Comparison of ENCODE assay signal across 8 mouse cellular contexts in genomic region chr16:37539240-37539610, GRCm38 (mm10). TPM values are rescaled to one million over a fixed set of nuclear protein-coding genes. Genes with fewer than 3 reads are reported as not detected.
A peak's percentile ranks its signal among the peaks of the same experiment; 100 is the strongest.
DNase-seq lines count a peak whose midpoint lies in the region; ATAC-seq and TF ChIP-seq lines count a peak whose summit lies in the region.

No protein-coding gene starts in this region.

- H3K27me3 ChIP-seq in embryonic facial prominence, embryonic 14.5 days (replicated peaks; ENCODE audit: control insufficient read depth, insufficient read depth, low read length) = no peaks in the 10 kb centered on the region
- no peaks in the 10 kb centered on the region for H3K27me3 ChIP-seq in intestine, postnatal 0 days (replicated peaks; ENCODE audit: control insufficient read depth, insufficient read depth, low read length)
- H3K27me3 ChIP-seq in neural tube, embryonic 13.5 days = no peaks in the 10 kb centered on the region

- H3K27ac ChIP-seq in embryonic facial prominence, embryonic 14.5 days (replicated peaks; ENCODE audit: low read depth, low read length) = peak overlapping the region; percentile 94
- H3K27ac ChIP-seq in intestine, postnatal 0 days (ENCODE audit: low read depth, low read length) = peak overlapping the region; percentile 86
- peak overlapping the region; percentile 88 for H3K27ac ChIP-seq in neural tube, embryonic 13.5 days (replicated peaks)

- WGBS in lung, adult 2 months = under 1% methylated on average over 22 of the region's 22 CpGs
- under 1% methylated on average over 22 of the region's 22 CpGs for WGBS in embryonic facial prominence, embryonic 14.5 days
- under 1% methylated on average over 22 of the region's 22 CpGs for WGBS in intestine, postnatal 0 days
- under 1% methylated on average over 22 of the region's 22 CpGs for WGBS in neural tube, embryonic 13.5 days

- TF ChIP-seq POLR2A in lung, adult 2 months (IDR thresholded peaks at IDR 0.05; ENCODE audit: borderline replicate concordance, extremely low read depth, low read depth, low read length) = no peak

- TF ChIP-seq CTCF in lung, adult 2 months (IDR thresholded peaks at IDR 0.05; ENCODE audit: insufficient read depth, low read length) = no peak
- TF ChIP-seq CTCF in intestine, postnatal 0 days (IDR thresholded peaks at IDR 0.05; ENCODE audit: low read depth) = no peak

- peak overlapping the region; percentile 77 for H3K4me3 ChIP-seq in lung, adult 2 months (replicated peaks; ENCODE audit: extremely low read depth, low read depth, low read length)
- H3K4me3 ChIP-seq in embryonic facial prominence, embryonic 14.5 days (ENCODE audit: low read depth, low read length) = peak overlapping the region; percentile 64
- H3K4me3 ChIP-seq in intestine, postnatal 0 days (ENCODE audit: low read depth, low read length) = peak overlapping the region; percentile 53
- peak overlapping the region; percentile 63 for H3K4me3 ChIP-seq in neural tube, embryonic 13.5 days

- peak overlapping the region; percentile 61 for H3K4me2 ChIP-seq in embryonic facial prominence, embryonic 14.5 days (ENCODE audit: low read depth, low read length)
- H3K4me2 ChIP-seq in intestine, postnatal 0 days (replicated peaks; ENCODE audit: low read depth) = peak overlapping the region; percentile 83
- peak overlapping the region; percentile 72 for H3K4me2 ChIP-seq in neural tube, embryonic 13.5 days

- no peak for DNase-seq in lung, adult 2 months
- no peak for DNase-seq in lung, postnatal 14 days
- DNase-seq in embryonic facial prominence, embryonic 14.5 days (ENCODE audit: low spot score) = no peak
- DNase-seq in frontal cortex, postnatal 10 days (ENCODE audit: low spot score in 2 of 2) = no peak
- no peak for DNase-seq in adrenal gland, postnatal 25 days
- DNase-seq in urinary bladder, postnatal 10 days (ENCODE audit: low spot score) = no peak

- peak overlapping the region; percentile 82 for H3K9ac ChIP-seq in embryonic facial prominence, embryonic 14.5 days (ENCODE audit: low read depth, low read length)
- H3K9ac ChIP-seq in intestine, postnatal 0 days (ENCODE audit: low read depth, low read length) = peak overlapping the region; percentile 75
- peak overlapping the region; percentile 91 for H3K9ac ChIP-seq in neural tube, embryonic 13.5 days

- H3K36me3 ChIP-seq in embryonic facial prominence, embryonic 14.5 days (ENCODE audit: control insufficient read depth, insufficient read depth, low read length) = peaks cover 32% of the 10 kb centered on the region
- peaks cover 18% of the 10 kb centered on the region for H3K36me3 ChIP-seq in intestine, postnatal 0 days (ENCODE audit: control insufficient read depth, insufficient read depth)
- H3K36me3 ChIP-seq in neural tube, embryonic 13.5 days = peaks cover 13% of the 10 kb centered on the region

- ATAC-seq in embryonic facial prominence, embryonic 14.5 days (ENCODE audit: low read depth) = peak; percentile 27
- ATAC-seq in intestine, postnatal 0 days = peak; percentile 51
- ATAC-seq in neural tube, embryonic 13.5 days (ENCODE audit: low read depth) = peak; percentile 57

- H3K9me3 ChIP-seq in embryonic facial prominence, embryonic 14.5 days (ENCODE audit: control insufficient read depth, low read length) = no peaks in the 10 kb centered on the region
- H3K9me3 ChIP-seq in intestine, postnatal 0 days (ENCODE audit: control insufficient read depth) = no peaks in the 10 kb centered on the region
- H3K9me3 ChIP-seq in neural tube, embryonic 13.5 days = no peaks in the 10 kb centered on the region

- H3K4me1 ChIP-seq in lung, adult 2 months (ENCODE audit: control insufficient read depth, insufficient read depth, low read length) = no peaks in the 10 kb centered on the region
- peaks cover 6% of the 10 kb centered on the region; the same call in 1 of the 2 replicates for H3K4me1 ChIP-seq in embryonic facial prominence, embryonic 14.5 days (ENCODE audit: control insufficient read depth, insufficient read depth, low read length)
- H3K4me1 ChIP-seq in intestine, postnatal 0 days (replicated peaks; ENCODE audit: control insufficient read depth, insufficient read depth, low read length) = no peaks in the 10 kb centered on the region
- peaks cover 28% of the 10 kb centered on the region for H3K4me1 ChIP-seq in neural tube, embryonic 13.5 days (replicated peaks)

RNA-seq across cellular contexts. Expression of gene Gtf2e1, which starts 0.4 kb away (rescaled TPM):
- 3.7 and 5.0 TPM in 2 replicates for polyA plus RNA-seq in lung, adult 2 months (2012; rRNA removed)
- 29.0 and 32.5 TPM in 2 replicates for polyA plus RNA-seq in embryonic facial prominence, embryonic 14.5 days (2014; fragmentation: Nextera tagmentation; extraction: Ambion mirVana)
- polyA plus RNA-seq in intestine, postnatal 0 days (2015; fragmentation: Nextera tagmentation; extraction: Ambion mirVana) = 9.7 and 10.6 TPM in 2 replicates
- 28.5 and 29.6 TPM in 2 replicates for polyA plus RNA-seq in neural tube, embryonic 13.5 days (2015; fragmentation: Nextera tagmentation; extraction: Ambion mirVana)
- total RNA-seq in adrenal gland, postnatal 25 days (2021) = 14.5 and 18.9 TPM in 2 replicates

RNA-seq across cellular contexts. Expression of gene Rabl3, which starts 0.5 kb away (rescaled TPM):
- polyA plus RNA-seq in lung, adult 2 months (2012; rRNA removed) = 2.0 and 3.4 TPM in 2 replicates
- 21.0 and 26.6 TPM in 2 replicates for polyA plus RNA-seq in embryonic facial prominence, embryonic 14.5 days (2014; fragmentation: Nextera tagmentation; extraction: Ambion mirVana)
- 25.6 and 27.4 TPM in 2 replicates for polyA plus RNA-seq in intestine, postnatal 0 days (2015; fragmentation: Nextera tagmentation; extraction: Ambion mirVana)
- polyA plus RNA-seq in neural tube, embryonic 13.5 days (2015; fragmentation: Nextera tagmentation; extraction: Ambion mirVana) = 21.6 and 23.9 TPM in 2 replicates
- total RNA-seq in adrenal gland, postnatal 25 days (2021) = 11.4 and 12.3 TPM in 2 replicates

RNA-seq across cellular contexts. Expression of gene Hgd, which starts 40.7 kb away (rescaled TPM):
- polyA plus RNA-seq in lung, adult 2 months (2012; rRNA removed) = 0.25 and 0.31 TPM in 2 replicates
- not detected in 2 replicates for polyA plus RNA-seq in embryonic facial prominence, embryonic 14.5 days (2014; fragmentation: Nextera tagmentation; extraction: Ambion mirVana)
- 2.7 and 4.2 TPM in 2 replicates for polyA plus RNA-seq in intestine, postnatal 0 days (2015; fragmentation: Nextera tagmentation; extraction: Ambion mirVana)
- polyA plus RNA-seq in neural tube, embryonic 13.5 days (2015; fragmentation: Nextera tagmentation; extraction: Ambion mirVana) = 0.27 TPM in 1 of 2 replicates, not detected in the other
- total RNA-seq in adrenal gland, postnatal 25 days (2021) = 7.7 TPM in 1 of 2 replicates, not detected in the other
